In genomic region chr4:59331633-59332032, GRCm38 (mm10) we compare ENCODE assay signal across 8 mouse cellular contexts.
DNase-seq lines count a peak whose midpoint lies in the region; ATAC-seq lines count a peak whose summit lies in the region.

No protein-coding gene starts in this region.

- peak overlapping the region; percentile 69 for H3K27ac ChIP-seq in heart, embryonic 13.5 days (replicated peaks)
- H3K27ac ChIP-seq in lung, embryonic 16.5 days (ENCODE audit: low read length): peak overlapping the region; percentile 90

- H3K27me3 ChIP-seq in heart, embryonic 13.5 days (replicated peaks): no peaks in the 10 kb centered on the region
- no peaks in the 10 kb centered on the region for H3K27me3 ChIP-seq in lung, embryonic 16.5 days (ENCODE audit: control insufficient read depth, insufficient read depth, low read depth, low read length)

- peak overlapping the region; percentile 30; the same call in 1 of the 2 replicates for H3K9ac ChIP-seq in heart, embryonic 13.5 days
- peak overlapping the region; percentile 40; the same call in 1 of the 2 replicates for H3K9ac ChIP-seq in lung, embryonic 16.5 days (ENCODE audit: low read length)

- WGBS in heart, embryonic 13.5 days: 42% methylated on average over 9 of the region's 9 CpGs
- WGBS in lung, embryonic 16.5 days: 41% methylated on average over 9 of the region's 9 CpGs

- no peak overlapping the region for H3K4me2 ChIP-seq in heart, embryonic 13.5 days
- peak overlapping the region; percentile 2; the same call in 1 of the 2 replicates for H3K4me2 ChIP-seq in lung, embryonic 16.5 days (ENCODE audit: low read depth, low read length)

- H3K36me3 ChIP-seq in heart, embryonic 13.5 days: no peaks in the 10 kb centered on the region
- H3K36me3 ChIP-seq in lung, embryonic 16.5 days (ENCODE audit: control insufficient read depth, insufficient read depth, low read length): no peaks in the 10 kb centered on the region

- H3K4me1 ChIP-seq in heart, embryonic 13.5 days: peaks cover 52% of the 10 kb centered on the region
- H3K4me1 ChIP-seq in lung, embryonic 16.5 days (replicated peaks; ENCODE audit: control insufficient read depth, insufficient read depth, low read length): peaks cover 29% of the 10 kb centered on the region

- intact Hi-C loops in left cerebral cortex, postnatal 25 days (cut with DNase I): no loop called here

- ATAC-seq in heart, embryonic 13.5 days (ENCODE audit: extremely low read depth, insufficient number of reproducible peaks, low FRiP score, low TSS enrichment): no peak
- peak; percentile 77 for ATAC-seq in lung, embryonic 16.5 days (ENCODE audit: low read depth)

- DNase-seq in left cerebral cortex, postnatal 25 days (ENCODE audit: low spot score in 2 of 2): peak; percentile 12 to 18
- no peak for DNase-seq in left cerebral cortex, adult 8-10 months (ENCODE audit: low spot score in 2 of 2)
- DNase-seq in c-Kit-positive CD71-negative TER-119-negative erythroid progenitor cells, embryonic 14.5 days (ENCODE audit: low read depth): peak; percentile 78
- peak; percentile 60 to 73 for DNase-seq in kidney, postnatal 4 days
- peak; percentile 97 to 98 for DNase-seq in spleen, postnatal 36 days (ENCODE audit: low spot score in 2 of 2)
- DNase-seq in embryo, embryonic 10.5 days (ENCODE audit: low spot score): no peak

- H3K9me3 ChIP-seq in heart, embryonic 13.5 days: no peaks in the 10 kb centered on the region
- H3K9me3 ChIP-seq in lung, embryonic 16.5 days (ENCODE audit: control insufficient read depth, low read length): no peaks in the 10 kb centered on the region

- no peak overlapping the region for H3K4me3 ChIP-seq in heart, embryonic 13.5 days
- no peak overlapping the region for H3K4me3 ChIP-seq in lung, embryonic 16.5 days (ENCODE audit: low read length)

Comparison
In these comparisons a context has a peak if more than half of its experiments do, and no peak if none do; other contexts are left out.
1. DNase-seq: peak in left cerebral cortex, postnatal 25 days (2 of 2), c-Kit-positive CD71-negative TER-119-negative erythroid progenitor cells, embryonic 14.5 days (single experiment), kidney, postnatal 4 days (2 of 2) and spleen, postnatal 36 days (2 of 2); none in left cerebral cortex, adult 8-10 months (0 of 2) and embryo, embryonic 10.5 days (single experiment).